Mouse (Mus musculus): ENCODE results near the gene Olfr181. TPM values are rescaled to one million over a fixed set of nuclear protein-coding genes. Genes with fewer than 3 reads are reported as not detected.

Gene Olfr181
- not detected in 2 replicates for total RNA-seq (2021)
- long read RNA-seq, experiment 1 = 0 reads
- long read RNA-seq, experiment 2 = 0 reads

DNA sequence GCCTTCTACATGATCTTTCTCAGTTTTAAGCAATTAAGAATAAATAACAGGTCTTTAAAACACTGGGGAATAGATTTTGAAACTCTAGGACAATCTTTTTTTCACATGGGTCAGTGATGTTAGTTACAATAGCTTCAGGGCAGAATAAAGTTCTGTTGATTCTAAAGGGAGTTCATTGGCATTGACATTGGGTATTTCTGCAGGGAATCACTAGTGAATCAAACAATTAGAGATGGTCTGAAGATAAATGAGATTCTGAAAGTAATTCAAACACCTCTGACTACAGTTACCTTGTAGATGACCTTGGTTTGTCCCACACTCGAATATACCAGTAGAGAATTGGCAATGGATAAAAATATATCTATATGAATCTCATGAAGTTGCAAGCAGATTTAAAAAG is at the start of gene Olfr181:
Gene Olfr181, minus strand, starts transcription at position 101 of the 400 bp plus-strand sequence.
- DNase-seq = no peak

- no peak for DNase-seq
These were observed 737 bp upstream of the Olfr181 start, which contains the start of gene Olfr180 for GRCm38 (mm10) chr16:58929292-58929691. TSS of gene Olfr180 (minus strand) at chr16:58929392.

GRCm38 (mm10) chr16:58891963-58892362 is 36.6 kb downstream of the Olfr181 start, which contains the start of gene Olfr178:
TSS of gene Olfr178 (minus strand) at chr16:58892063.
- no peak for DNase-seq

- DNase-seq = no peak
These were observed 44.1 kb downstream of the Olfr181 start for GRCm38 (mm10) chr16:58884416-58884815.

Other genes with a start within 250 kb of the Olfr181 start
- not detected in 2 replicates for gene Gpr15, start 209.7 kb downstream of the Olfr181 start, total RNA-seq (2021)
- 68.9 and 82.2 TPM in 2 replicates for gene Cldnd1, start 200.8 kb downstream of the Olfr181 start, total RNA-seq (2021)
- not detected in 2 replicates for gene Olfr172, start 165.6 kb downstream of the Olfr181 start, total RNA-seq (2021)
- not detected in 2 replicates for gene Olfr173, start 128.5 kb downstream of the Olfr181 start, total RNA-seq (2021)
- gene Olfr175-ps1, start 102.0 kb downstream of the Olfr181 start, total RNA-seq (2021) = not detected in 2 replicates
- not detected in 2 replicates for gene Olfr177, start 54.0 kb downstream of the Olfr181 start, total RNA-seq (2021)
- gene Olfr178, start 36.7 kb downstream of the Olfr181 start, total RNA-seq (2021) = not detected in 2 replicates
- gene Olfr180, start 637 bp upstream of the Olfr181 start, total RNA-seq (2021) = not detected in 2 replicates
- gene Olfr183, start 66.6 kb upstream of the Olfr181 start, total RNA-seq (2021) = not detected in 2 replicates
- gene Olfr186, start 101.5 kb upstream of the Olfr181 start, total RNA-seq (2021) = not detected in 2 replicates
- not detected in 2 replicates for gene Olfr187, start 111.0 kb upstream of the Olfr181 start, total RNA-seq (2021)
- not detected in 2 replicates for gene Olfr190, start 149.2 kb upstream of the Olfr181 start, total RNA-seq (2021)
- not detected in 2 replicates for gene Olfr191, start 161.1 kb upstream of the Olfr181 start, total RNA-seq (2021)
- not detected in 2 replicates for gene Olfr193, start 183.1 kb upstream of the Olfr181 start, total RNA-seq (2021)
- gene Olfr194, start 192.3 kb upstream of the Olfr181 start, total RNA-seq (2021) = not detected in 2 replicates
- gene Olfr195, start 218.3 kb upstream of the Olfr181 start, total RNA-seq (2021) = not detected in 2 replicates
- not detected in 2 replicates for gene Olfr196, start 241.7 kb upstream of the Olfr181 start, total RNA-seq (2021)